Mouse (Mus musculus) midbrain, embryonic 13.5 days (tissue): ENCODE results near the gene Ppa1. TPM values are rescaled to one million over a fixed set of nuclear protein-coding genes. Genes with fewer than 3 reads are reported as not detected.
A peak's percentile ranks its signal among the peaks of the same experiment; 100 is the strongest.

Experiments used
- ATAC-seq: fragments of 200-750 bp; cut with Nextera tagmentation; 2 replicates; pipeline ENCODE4 v1.8.0; 2017; ENCODE audit warnings: mild to moderate bottlenecking, moderate TSS enrichment, moderate library complexity
- H3K27ac ChIP-seq: fragments of 300-500 bp; sonication (generic); 2 replicates; pipeline ENCODE4 v1.5.1; 2015; ENCODE audit warnings: inconsistent platforms, mild to moderate bottlenecking, moderate library complexity
- H3K27me3 ChIP-seq: fragments of 300-500 bp; sonication (generic); 2 replicates; pipeline ENCODE4 v1.6.1; 2015; ENCODE audit warnings: mild to moderate bottlenecking, inconsistent platforms
- H3K36me3 ChIP-seq: fragments of 300-500 bp; sonication (generic); 2 replicates; pipeline ENCODE4 v1.6.1; 2015; ENCODE audit warnings: mild to moderate bottlenecking, inconsistent platforms
- H3K4me1 ChIP-seq: fragments of 300-500 bp; sonication (generic); replicated peaks from 2 replicates; pipeline ENCODE4 v1.6.1; 2015; ENCODE audit warnings: inconsistent platforms
- H3K4me2 ChIP-seq: fragments of 300-500 bp; sonication (generic); replicated peaks from 2 replicates; pipeline ENCODE4 v1.6.1; 2015; ENCODE audit warnings: moderate library complexity, mild to moderate bottlenecking, inconsistent platforms
- H3K4me3 ChIP-seq: fragments of 300-500 bp; sonication (generic); replicated peaks from 2 replicates; pipeline ENCODE4 v1.5.1; 2015; ENCODE audit warnings: mild to moderate bottlenecking, inconsistent platforms
- H3K9ac ChIP-seq: fragments of 300-500 bp; sonication (generic); replicated peaks from 2 replicates; pipeline ENCODE4 v1.6.1; 2015; ENCODE audit warnings: mild to moderate bottlenecking, inconsistent platforms
- H3K9me3 ChIP-seq: fragments of 300-500 bp; sonication (generic); 2 replicates; pipeline ENCODE4 v1.6.1; 2016; ENCODE audit warnings: mild to moderate bottlenecking, inconsistent platforms
- WGBS: fragments of 180-500 bp; shearing (Covaris S2); methylation state at CpG from one replicate; pipeline ENCODE4 v1.1.7; 2015; 5-methylcytosine and 5-hydroxymethylcytosine counted together
- polyA plus RNA-seq: library from polyadenylated mRNA; unstranded; fragments of >200 nt; fragmentation: Nextera tagmentation; extraction: Ambion mirVana; gene quantifications from 2 replicates; pipeline ENCODE4 v1.2.1, GENCODE M21; 2015

The Ppa1 gene
- polyA plus RNA-seq, 1 experiment from 2014 or later, result 230 TPM

DNA sequence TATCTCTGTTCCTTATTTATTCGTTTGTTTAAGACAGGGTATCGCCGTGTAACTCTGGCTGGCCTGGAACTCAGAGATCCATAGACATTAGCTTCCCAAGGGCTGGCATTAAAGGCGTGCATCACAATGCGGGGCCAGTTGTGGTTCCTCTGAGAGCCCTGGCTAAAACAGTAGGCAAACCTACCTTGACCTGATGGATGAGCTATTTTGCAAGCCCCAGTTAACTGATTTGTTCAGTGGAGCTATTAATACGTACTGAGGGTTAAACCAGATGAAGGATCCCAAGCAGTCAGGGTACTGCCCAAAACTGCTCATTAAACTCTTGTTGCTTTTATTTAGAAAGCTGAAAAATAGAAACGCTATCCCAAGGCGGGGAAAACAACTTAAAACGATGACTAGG lies 31.2 kb downstream of the Ppa1 start:
- H3K36me3 ChIP-seq, result peaks cover 14% of the 10 kb centered on the region
- H3K9me3 ChIP-seq, result no peaks in the 10 kb centered on the region
- no peaks in the 10 kb centered on the region for H3K27me3 ChIP-seq
- H3K4me3 ChIP-seq, result peak overlapping the region; percentile 96
- H3K4me1 ChIP-seq, result peaks cover 28% of the 10 kb centered on the region
- no peak; the same call in 1 of the 2 replicates for ATAC-seq
- H3K27ac ChIP-seq, result peak overlapping the region; percentile 77
- H3K9ac ChIP-seq, result peak overlapping the region; percentile 67
- WGBS, result 29% methylated on average over 9 of the region's 9 CpGs
- H3K4me2 ChIP-seq, result peak overlapping the region; percentile 62

DNA sequence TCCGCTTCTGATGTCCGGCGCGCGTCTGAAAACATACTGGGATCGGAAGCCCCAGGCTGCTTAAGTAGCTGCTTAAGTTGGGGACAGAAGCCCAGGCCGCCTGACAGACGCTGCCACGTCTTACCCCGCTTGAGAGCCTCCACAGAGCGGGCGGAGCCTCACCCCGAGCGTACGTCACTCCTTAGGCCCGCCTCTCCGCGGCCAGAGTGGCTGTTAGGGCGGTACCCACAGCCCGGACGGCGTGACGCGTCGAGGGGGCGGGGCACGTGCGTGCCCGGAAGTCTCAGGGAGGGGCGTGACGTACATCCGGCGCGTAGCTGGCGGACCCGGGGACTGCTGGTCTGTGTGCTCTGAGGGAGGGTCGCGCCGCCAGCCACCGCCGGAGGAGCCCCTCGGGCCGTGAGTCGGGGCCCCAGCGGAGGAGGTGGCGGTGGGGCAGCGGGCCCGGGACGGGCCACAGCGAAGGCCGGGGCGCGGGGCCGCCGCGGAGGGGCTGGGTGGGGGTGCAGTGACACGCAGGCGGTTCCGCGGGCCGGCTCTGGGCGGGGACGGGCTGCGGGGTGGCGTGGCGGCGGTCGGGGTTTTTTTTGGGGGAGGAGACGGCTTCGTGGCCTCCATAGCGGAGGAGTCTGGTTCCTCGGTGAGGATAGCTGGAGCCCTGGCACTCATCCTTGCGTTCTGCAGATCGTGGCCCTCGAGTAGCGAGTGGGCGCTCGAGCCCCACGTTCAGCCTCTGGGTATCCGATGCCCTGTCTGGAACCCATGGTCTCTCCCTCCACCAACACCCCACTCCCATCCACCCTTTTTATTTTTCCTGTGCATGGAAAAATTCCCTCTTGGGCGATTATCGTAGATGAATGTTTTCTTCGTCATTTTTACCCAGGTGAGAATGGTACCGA lies 31.9 kb downstream of the Ppa1 start, which contains the start of gene Sar1a:
Gene Sar1a, plus strand, starts transcription at position 285 of the 899 bp plus-strand sequence.
- H3K4me3 ChIP-seq, result peak within 1 kb of the TSS; percentile 96
- H3K9ac ChIP-seq, result peak within 1 kb of the TSS; percentile 96
- ATAC-seq, result peak; percentile 100
- H3K27ac ChIP-seq, result peak within 1 kb of the TSS; percentile 77
- H3K4me1 ChIP-seq, result peaks cover 28% of the 10 kb centered on the region
- WGBS, result under 1% methylated on average over 79 of the region's 84 CpGs
- peak within 1 kb of the TSS; percentile 96 for H3K4me2 ChIP-seq
- peaks cover 14% of the 10 kb centered on the region for H3K36me3 ChIP-seq
- no peaks in the 10 kb centered on the region for H3K27me3 ChIP-seq
- no peaks in the 10 kb centered on the region for H3K9me3 ChIP-seq

DNA sequence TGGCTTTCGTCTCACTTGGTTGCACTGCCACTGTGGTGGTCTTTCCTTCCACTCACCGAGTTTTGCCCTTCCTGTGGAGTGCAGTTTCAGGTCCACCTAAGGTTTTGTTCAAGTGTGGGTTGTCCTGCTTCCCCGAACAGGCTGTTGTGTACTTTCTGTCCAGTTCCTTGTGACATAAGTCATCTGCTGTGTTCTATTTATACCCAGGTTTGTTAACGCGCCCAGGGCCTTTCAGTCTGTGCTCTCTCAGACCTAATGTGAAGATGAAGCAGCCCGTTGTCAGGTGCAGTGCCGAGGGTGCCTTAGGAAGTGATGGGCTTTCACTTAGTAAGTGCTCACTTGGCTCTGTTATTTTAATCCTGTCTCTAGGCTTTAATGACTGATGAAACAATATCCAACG lies 41.1 kb downstream of the Ppa1 start:
- no peak overlapping the region for H3K9ac ChIP-seq
- H3K27me3 ChIP-seq, result no peaks in the 10 kb centered on the region
- H3K4me1 ChIP-seq, result no peaks in the 10 kb centered on the region
- H3K36me3 ChIP-seq, result peaks cover 90% of the 10 kb centered on the region
- no peak for ATAC-seq
- H3K4me3 ChIP-seq, result no peak overlapping the region
- no peak overlapping the region for H3K4me2 ChIP-seq
- 91% methylated on average over 8 of the region's 8 CpGs for WGBS
- no peak overlapping the region for H3K27ac ChIP-seq
- H3K9me3 ChIP-seq, result no peaks in the 10 kb centered on the region

DNA sequence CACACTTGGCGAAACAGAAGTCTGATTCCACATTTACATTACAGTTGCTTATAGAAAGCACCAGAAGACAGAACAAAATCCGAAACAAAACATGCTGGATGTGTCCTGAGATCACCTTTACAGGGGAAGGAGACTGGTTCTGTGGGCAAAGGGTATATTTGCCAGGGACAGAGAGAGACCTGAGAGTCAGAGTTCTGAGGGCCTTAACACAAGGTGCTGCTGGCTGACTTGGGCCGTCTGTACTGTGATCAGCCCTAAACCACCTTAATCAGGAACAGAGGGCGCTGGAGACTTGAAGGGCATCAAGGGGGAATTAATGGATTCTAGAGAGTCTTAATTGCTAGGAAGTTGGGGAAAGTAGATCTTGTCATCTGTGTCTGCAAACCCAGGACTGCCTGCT lies 45.2 kb downstream of the Ppa1 start:
- Histone ChIP-seq H3K4me2 (no peak overlapping the region), H3K27ac (no peak overlapping the region), H3K4me3 (no peak overlapping the region), H3K9me3 (no peaks in the 10 kb centered on the region), H3K36me3 (peaks cover 51% of the 10 kb centered on the region), H3K27me3 (no peaks in the 10 kb centered on the region), H3K4me1 (peaks cover 17% of the 10 kb centered on the region), H3K9ac (no peak overlapping the region)
- WGBS, result 74% methylated on average over 4 of the region's 4 CpGs
- no peak for ATAC-seq

DNA sequence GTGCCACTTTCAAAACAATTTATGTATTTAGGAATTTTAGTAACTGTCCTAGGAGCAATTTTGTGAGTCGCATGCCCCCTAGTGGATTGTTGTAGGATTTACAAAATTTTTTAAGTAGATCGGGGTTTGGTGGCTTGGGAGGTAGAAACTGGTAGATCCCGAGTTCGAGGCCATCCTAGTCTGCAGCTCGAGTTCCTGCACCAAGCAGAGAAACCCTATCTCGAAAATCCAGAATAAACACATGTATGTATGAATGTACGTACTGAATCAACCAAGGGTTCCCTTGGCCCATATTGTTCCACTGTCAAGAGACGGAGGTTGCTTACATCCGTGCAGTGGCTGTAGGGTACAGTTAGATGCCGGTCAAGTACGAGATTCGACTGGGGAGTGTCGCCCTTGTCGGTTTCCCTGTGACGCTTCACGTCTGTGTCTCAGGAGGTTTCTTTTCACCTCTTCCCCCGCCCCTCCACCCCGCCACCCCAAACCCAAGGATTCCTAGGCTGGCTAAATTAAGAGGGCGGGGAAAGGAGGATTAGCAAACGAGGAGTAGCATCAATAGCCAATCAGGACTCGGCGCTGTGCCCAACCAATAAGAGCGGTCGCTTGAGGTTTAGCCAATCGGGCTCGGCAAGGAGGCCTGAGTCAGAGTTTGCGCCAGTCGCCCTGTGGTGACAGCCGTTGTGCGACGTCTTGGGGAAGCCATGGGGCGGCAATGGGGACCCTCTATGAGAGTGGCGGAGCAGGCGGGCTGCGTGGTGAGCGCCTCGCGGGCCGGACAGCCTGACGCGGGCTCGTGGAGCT lies 46.7 kb downstream of the Ppa1 start, which contains the start of gene Tysnd1:
Gene Tysnd1, plus strand, starts transcription at position 645 of the 801 bp plus-strand sequence.
- Histone ChIP-seq H3K36me3 (peaks cover 43% of the 10 kb centered on the region), H3K9me3 (no peaks in the 10 kb centered on the region), H3K4me2 (peak within 1 kb of the TSS; percentile 100), H3K9ac (peak within 1 kb of the TSS; percentile 82), H3K4me3 (peak within 1 kb of the TSS; percentile 96), H3K27me3 (no peaks in the 10 kb centered on the region), H3K4me1 (peaks cover 20% of the 10 kb centered on the region), H3K27ac (peak within 1 kb of the TSS; percentile 72)
- ATAC-seq, result peak; percentile 98
- under 1% methylated on average over 42 of the region's 42 CpGs for WGBS

DNA sequence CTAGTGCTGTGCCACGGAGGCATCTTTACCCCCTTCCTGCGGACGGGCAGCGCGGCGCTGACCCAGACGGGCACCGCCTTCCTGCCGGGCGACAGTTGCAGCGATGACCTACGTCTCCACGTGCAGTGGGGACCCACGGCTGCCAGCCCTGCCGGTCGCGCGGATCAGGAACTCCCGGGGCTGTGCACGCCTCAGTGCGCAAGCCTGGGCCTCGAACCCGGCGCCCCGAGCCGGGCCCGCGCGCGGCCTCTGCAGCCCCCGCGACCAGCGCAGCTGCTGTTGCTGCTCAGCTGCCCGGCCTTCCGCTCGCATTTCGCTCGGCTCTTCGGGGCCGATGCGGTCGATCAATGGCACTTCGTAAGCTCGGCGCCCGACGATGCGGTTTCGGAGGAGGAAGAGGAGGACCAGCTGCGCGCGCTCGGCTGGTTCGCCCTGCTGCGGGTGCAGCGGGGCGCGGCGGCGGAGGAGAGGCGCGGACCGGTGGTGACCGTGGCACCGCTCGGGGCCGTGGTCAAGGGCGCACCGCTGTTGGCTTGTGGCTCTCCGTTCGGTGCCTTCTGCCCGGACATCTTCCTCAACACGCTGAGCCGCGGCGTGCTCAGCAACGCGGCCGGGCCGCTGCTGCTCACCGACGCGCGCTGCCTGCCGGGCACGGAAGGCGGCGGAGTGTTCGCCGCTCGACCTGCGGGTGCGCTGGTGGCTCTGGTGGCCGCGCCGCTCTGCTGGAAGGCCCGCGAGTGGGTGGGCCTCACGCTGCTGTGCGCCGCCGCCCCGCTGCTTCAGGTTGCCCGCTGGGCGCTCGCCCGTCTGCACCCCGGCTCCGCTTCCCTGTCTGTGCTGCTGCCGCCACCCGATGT lies 47.6 kb downstream of the Ppa1 start:
- Histone ChIP-seq H3K36me3 (peaks cover 37% of the 10 kb centered on the region), H3K4me2 (peak overlapping the region; percentile 100), H3K4me1 (peaks cover 20% of the 10 kb centered on the region), H3K27me3 (no peaks in the 10 kb centered on the region), H3K9me3 (no peaks in the 10 kb centered on the region), H3K9ac (peak overlapping the region; percentile 82), H3K4me3 (peak overlapping the region; percentile 96), H3K27ac (peak overlapping the region; percentile 72; the same call in 1 of the 2 replicates)
- WGBS, result under 1% methylated on average over 91 of the region's 111 CpGs
- ATAC-seq, result 0 out of 2 replicates have a peak, but pooled peaks have one; percentile 4

DNA sequence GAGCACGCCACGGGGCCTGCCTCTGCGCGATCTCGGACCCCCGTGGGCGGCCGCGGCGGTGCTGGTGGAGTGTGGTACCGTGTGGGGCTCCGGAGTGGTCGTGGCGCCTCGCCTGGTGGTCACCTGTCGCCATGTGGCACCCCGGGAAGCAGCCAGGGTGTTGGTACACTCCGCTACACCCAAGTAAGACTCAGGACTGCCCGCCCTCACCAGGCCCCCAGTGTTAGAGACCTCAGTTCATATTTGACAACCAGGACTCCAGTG lies 48.1 kb downstream of the Ppa1 start:
- H3K9ac ChIP-seq, result peak overlapping the region; percentile 82
- H3K9me3 ChIP-seq, result no peaks in the 10 kb centered on the region
- H3K27ac ChIP-seq, result no peak overlapping the region
- H3K27me3 ChIP-seq, result no peaks in the 10 kb centered on the region
- no peak for ATAC-seq
- peaks cover 35% of the 10 kb centered on the region for H3K36me3 ChIP-seq
- H3K4me1 ChIP-seq, result peaks cover 20% of the 10 kb centered on the region
- H3K4me3 ChIP-seq, result peak overlapping the region; percentile 96
- 12% methylated on average over 19 of the region's 19 CpGs for WGBS
- H3K4me2 ChIP-seq, result peak overlapping the region; percentile 100

DNA sequence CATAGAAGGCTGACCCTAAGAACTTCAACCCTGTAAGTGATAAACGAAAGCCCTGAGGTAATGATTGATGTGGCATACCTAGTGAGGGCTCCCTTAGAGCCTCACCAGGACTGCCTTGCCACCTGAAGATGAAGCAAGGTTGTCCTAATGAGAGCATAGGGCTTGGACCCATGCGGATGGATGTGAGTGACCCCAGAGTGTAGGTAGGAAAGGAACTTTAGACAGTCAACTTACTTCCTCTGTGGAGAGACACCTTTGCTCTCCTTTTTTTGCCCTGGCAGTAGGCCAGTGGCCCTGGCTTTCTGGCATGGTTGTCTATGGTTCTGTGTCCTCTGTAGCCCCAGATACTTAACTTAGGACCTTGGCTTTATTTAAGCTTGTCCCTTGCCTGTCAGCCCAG lies 48.7 kb downstream of the Ppa1 start:
- Histone ChIP-seq H3K4me2 (peak overlapping the region; percentile 100), H3K36me3 (peaks cover 35% of the 10 kb centered on the region), H3K4me3 (peak overlapping the region; percentile 96), H3K27me3 (no peaks in the 10 kb centered on the region), H3K9ac (peak overlapping the region; percentile 82; the same call in 1 of the 2 replicates), H3K27ac (no peak overlapping the region), H3K9me3 (no peaks in the 10 kb centered on the region), H3K4me1 (peaks cover 20% of the 10 kb centered on the region)
- 97% methylated on average over 2 of the region's 2 CpGs for WGBS
- ATAC-seq, result no peak

DNA sequence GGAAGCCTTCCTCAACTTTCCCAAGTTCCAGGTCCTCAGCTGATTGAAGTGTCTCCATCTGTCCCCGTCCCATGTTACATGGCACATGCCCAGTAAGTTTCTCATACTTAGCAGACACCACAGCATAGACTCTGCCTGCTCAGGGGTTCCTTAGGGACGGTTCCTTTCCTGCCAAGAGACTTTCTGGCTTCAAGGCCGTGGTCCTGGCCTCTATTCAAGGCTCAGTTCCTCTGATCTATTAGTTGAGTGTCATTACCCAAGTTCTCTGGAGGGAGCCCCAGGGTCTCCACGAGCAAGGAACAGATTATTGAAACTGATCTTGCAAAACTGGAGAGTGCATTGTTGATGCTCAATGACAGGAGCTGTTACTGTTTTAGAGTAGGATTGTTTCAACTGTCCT lies 56.3 kb downstream of the Ppa1 start:
- H3K9ac ChIP-seq, result no peak overlapping the region
- H3K4me2 ChIP-seq, result no peak overlapping the region
- H3K4me3 ChIP-seq, result no peak overlapping the region
- 80% methylated on average over 4 of the region's 4 CpGs for WGBS
- no peak overlapping the region for H3K27ac ChIP-seq
- no peaks in the 10 kb centered on the region for H3K9me3 ChIP-seq
- no peaks in the 10 kb centered on the region for H3K4me1 ChIP-seq
- peaks cover 34% of the 10 kb centered on the region for H3K36me3 ChIP-seq
- no peak for ATAC-seq
- no peaks in the 10 kb centered on the region for H3K27me3 ChIP-seq

DNA sequence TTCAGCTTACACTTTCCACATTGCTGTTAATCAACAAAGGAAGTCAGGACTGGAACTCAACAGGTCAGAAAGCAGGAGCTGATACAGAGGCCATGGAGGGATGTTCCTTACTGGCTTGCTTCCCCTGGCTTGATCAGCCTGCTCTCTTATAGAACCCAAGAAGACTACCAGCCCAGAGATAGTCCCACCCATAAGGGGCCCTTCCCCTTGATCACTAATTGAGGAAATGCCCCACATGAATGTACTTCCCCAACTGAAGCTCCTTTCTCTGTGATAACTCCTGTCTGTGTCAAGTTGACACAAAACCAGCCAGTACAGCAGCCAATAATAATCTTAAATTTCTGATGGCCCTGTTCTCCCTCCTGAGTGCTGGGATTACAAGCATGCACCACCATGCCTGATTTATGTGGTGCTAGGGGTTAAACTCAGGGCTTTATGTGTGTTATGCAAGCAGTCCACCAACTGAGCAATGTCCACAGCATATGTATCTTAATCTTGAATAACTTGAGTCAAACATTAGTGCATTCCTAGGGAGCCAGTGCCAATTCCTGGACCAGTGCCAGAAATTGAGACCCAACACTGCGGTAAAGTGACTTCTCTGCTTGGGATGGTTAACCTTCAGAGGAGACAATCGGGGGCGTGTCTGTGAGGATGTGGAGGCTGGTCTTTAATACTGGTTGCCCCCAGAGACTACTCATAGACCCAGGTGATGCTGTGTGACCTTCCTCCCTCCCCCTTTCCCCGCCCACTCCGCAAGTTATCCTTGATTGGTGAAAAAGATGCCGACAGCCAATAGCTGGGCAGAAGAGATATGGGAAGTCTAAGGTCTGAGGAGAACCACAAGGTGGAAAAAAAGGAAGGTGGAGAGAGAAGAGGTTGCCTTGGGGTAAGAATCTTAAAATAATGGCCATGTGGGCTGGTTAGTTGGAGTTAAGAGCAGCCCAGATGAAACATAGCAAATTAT lies 58.3 kb downstream of the Ppa1 start:
- H3K27me3 ChIP-seq, result no peaks in the 10 kb centered on the region
- no peaks in the 10 kb centered on the region for H3K9me3 ChIP-seq
- 72% methylated on average over 6 of the region's 6 CpGs for WGBS
- H3K4me3 ChIP-seq, result no peak overlapping the region
- no peak overlapping the region for H3K4me2 ChIP-seq
- H3K9ac ChIP-seq, result no peak overlapping the region
- peaks cover 26% of the 10 kb centered on the region for H3K36me3 ChIP-seq
- no peaks in the 10 kb centered on the region for H3K4me1 ChIP-seq
- H3K27ac ChIP-seq, result no peak overlapping the region
- no peak for ATAC-seq
